Mouse (Mus musculus): ENCODE measurements around the gene Reck. TPM values are rescaled to one million over a fixed set of nuclear protein-coding genes. Genes with fewer than 3 reads are reported as not detected.

Gene Reck
- polyA plus RNA-seq, 2 experiments, result 1.6 to 1.7 TPM

GRCm38 (mm10) chr4:43936186-43936585 is 60.9 kb downstream of the Reck start:
- Histone ChIP-seq H3K36me3 (replicated peaks; ENCODE audit: control insufficient read depth, insufficient read depth, low read depth) (no peaks in the 10 kb centered on the region), H3K4me2 (ENCODE audit: low read depth) (no peak overlapping the region), H3K9ac (replicated peaks) (no peak overlapping the region), H3K27me3 (ENCODE audit: control insufficient read depth, insufficient read depth, low read length) (no peaks in the 10 kb centered on the region), H3K4me3 (ENCODE audit: insufficient read depth in 1 of 2, low read depth in 2 of 2, low read length in 2 of 2) (no peak overlapping the region), H3K27ac (no peak overlapping the region), H3K9me3 (ENCODE audit: control insufficient read depth, low read length) (no peaks in the 10 kb centered on the region), H3K4me1 (replicated peaks; ENCODE audit: control insufficient read depth in 2 of 2, insufficient read depth in 2 of 2, low read length in 1 of 2) (peaks cover 0 to 2% of the 10 kb centered on the region in 2 experiments; a peak in 1 of 4 replicates)
- DNase-seq (ENCODE audit: low read depth in 3 of 3, low spot score in 3 of 3), result no peak
- WGBS (ENCODE audit: insufficient replicate concordance), result 77% methylated on average over 4 of the region's 4 CpGs
- no peak for TF ChIP-seq CTCF (IDR thresholded peaks at IDR 0.05; ENCODE audit: low read depth)
- ATAC-seq (ENCODE audit: insufficient read depth), result no peak

GRCm38 (mm10) chr4:43936749-43937674 is 61.7 kb downstream of the Reck start:
- Histone ChIP-seq H3K4me1 (replicated peaks; ENCODE audit: control insufficient read depth in 2 of 2, insufficient read depth in 2 of 2, low read length in 1 of 2) (peaks cover 0 to 3% of the 10 kb centered on the region in 2 experiments; a peak in 1 of 4 replicates), H3K9ac (replicated peaks) (no peak overlapping the region), H3K27me3 (ENCODE audit: control insufficient read depth, insufficient read depth, low read length) (no peaks in the 10 kb centered on the region), H3K27ac (no peak overlapping the region), H3K9me3 (ENCODE audit: control insufficient read depth, low read length) (no peaks in the 10 kb centered on the region), H3K4me2 (ENCODE audit: low read depth) (no peak overlapping the region), H3K4me3 (ENCODE audit: insufficient read depth in 1 of 2, low read depth in 2 of 2, low read length in 2 of 2) (no peak overlapping the region), H3K36me3 (replicated peaks; ENCODE audit: control insufficient read depth, insufficient read depth, low read depth) (no peaks in the 10 kb centered on the region)
- DNase-seq (ENCODE audit: low read depth in 3 of 3, low spot score in 3 of 3) (no peak), ATAC-seq (ENCODE audit: insufficient read depth) (peak; percentile 50)
- WGBS (ENCODE audit: insufficient replicate concordance), result 28% methylated on average over 14 of the region's 14 CpGs
- TF ChIP-seq EP300 (IDR thresholded peaks at IDR 0.05; ENCODE audit: low read depth) (no peak), CTCF (IDR thresholded peaks at IDR 0.05; ENCODE audit: low read depth) (no peak)

GRCm38 (mm10) chr4:43941315-43941714 is 66.0 kb downstream of the Reck start:
- H3K4me3 ChIP-seq (ENCODE audit: insufficient read depth in 1 of 2, low read depth in 2 of 2, low read length in 2 of 2), result no peak overlapping the region
- H3K9me3 ChIP-seq (ENCODE audit: control insufficient read depth, low read length), result no peaks in the 10 kb centered on the region
- no peak for ATAC-seq (ENCODE audit: insufficient read depth)
- no peak overlapping the region for H3K9ac ChIP-seq (replicated peaks)
- no peaks in the 10 kb centered on the region for H3K27me3 ChIP-seq (ENCODE audit: control insufficient read depth, insufficient read depth, low read length)
- no peak overlapping the region for H3K27ac ChIP-seq
- peaks cover 0 to 3% of the 10 kb centered on the region in 2 experiments; a peak in 1 of 4 replicates for H3K4me1 ChIP-seq (replicated peaks; ENCODE audit: control insufficient read depth in 2 of 2, insufficient read depth in 2 of 2, low read length in 1 of 2)
- no peak overlapping the region for H3K4me2 ChIP-seq (ENCODE audit: low read depth)
- no peak for DNase-seq (ENCODE audit: low read depth in 3 of 3, low spot score in 3 of 3)
- TF ChIP-seq EP300 (IDR thresholded peaks at IDR 0.05; ENCODE audit: low read depth) (no peak), CTCF (IDR thresholded peaks at IDR 0.05; ENCODE audit: low read depth) (no peak)
- H3K36me3 ChIP-seq (replicated peaks; ENCODE audit: control insufficient read depth, insufficient read depth, low read depth), result no peaks in the 10 kb centered on the region
- 60% methylated on average over 5 of the region's 5 CpGs for WGBS (ENCODE audit: insufficient replicate concordance)

- 74% methylated on average over 8 of the region's 8 CpGs for WGBS (ENCODE audit: insufficient replicate concordance)
Measured at GRCm38 (mm10) chr4:43942421-43942820, 67.1 kb downstream of the Reck start.

GRCm38 (mm10) chr4:43947571-43947970 is 72.2 kb downstream of the Reck start:
- WGBS (ENCODE audit: insufficient replicate concordance), result 81% methylated on average over 2 of the region's 2 CpGs

More at GRCm38 (mm10) chr4:43942421-43942820, 67.1 kb downstream of the Reck start:
- Histone ChIP-seq H3K36me3 (replicated peaks; ENCODE audit: control insufficient read depth, insufficient read depth, low read depth) (no peaks in the 10 kb centered on the region), H3K4me3 (ENCODE audit: insufficient read depth in 1 of 2, low read depth in 2 of 2, low read length in 2 of 2) (no peak overlapping the region), H3K4me1 (replicated peaks; ENCODE audit: control insufficient read depth in 2 of 2, insufficient read depth in 2 of 2, low read length in 1 of 2) (0 out of 4 replicates have a peak, but pooled peaks cover 0 to 1% of the 10 kb centered on the region in 2 experiments), H3K4me2 (ENCODE audit: low read depth) (no peak overlapping the region), H3K27ac (no peak overlapping the region), H3K9ac (replicated peaks) (no peak overlapping the region), H3K9me3 (ENCODE audit: control insufficient read depth, low read length) (no peaks in the 10 kb centered on the region), H3K27me3 (ENCODE audit: control insufficient read depth, insufficient read depth, low read length) (no peaks in the 10 kb centered on the region)
- no peak for ATAC-seq (ENCODE audit: insufficient read depth)
- TF ChIP-seq EP300 (IDR thresholded peaks at IDR 0.05; ENCODE audit: low read depth), result no peak
- no peak for DNase-seq (ENCODE audit: low read depth in 3 of 3, low spot score in 3 of 3)

More at GRCm38 (mm10) chr4:43947571-43947970, 72.2 kb downstream of the Reck start:
- no peak overlapping the region for H3K4me3 ChIP-seq (ENCODE audit: insufficient read depth in 1 of 2, low read depth in 2 of 2, low read length in 2 of 2)
- H3K4me2 ChIP-seq (ENCODE audit: low read depth), result no peak overlapping the region
- H3K9me3 ChIP-seq (ENCODE audit: control insufficient read depth, low read length), result no peaks in the 10 kb centered on the region
- ATAC-seq (ENCODE audit: insufficient read depth) (no peak), DNase-seq (ENCODE audit: low read depth in 3 of 3, low spot score in 3 of 3) (no peak)
- no peaks in the 10 kb centered on the region for H3K4me1 ChIP-seq (replicated peaks; ENCODE audit: control insufficient read depth in 2 of 2, insufficient read depth in 2 of 2, low read length in 1 of 2)
- H3K27me3 ChIP-seq (ENCODE audit: control insufficient read depth, insufficient read depth, low read length), result no peaks in the 10 kb centered on the region
- H3K27ac ChIP-seq, result no peak overlapping the region
- TF ChIP-seq EP300 (IDR thresholded peaks at IDR 0.05; ENCODE audit: low read depth) (no peak), CTCF (IDR thresholded peaks at IDR 0.05; ENCODE audit: low read depth) (no peak)
- no peaks in the 10 kb centered on the region for H3K36me3 ChIP-seq (replicated peaks; ENCODE audit: control insufficient read depth, insufficient read depth, low read depth)
- no peak overlapping the region for H3K9ac ChIP-seq (replicated peaks)

Measured in liver, embryonic 14.5 days (tissue).